Mouse (Mus musculus): ENCODE measurements around the gene Cemip.

DNA sequence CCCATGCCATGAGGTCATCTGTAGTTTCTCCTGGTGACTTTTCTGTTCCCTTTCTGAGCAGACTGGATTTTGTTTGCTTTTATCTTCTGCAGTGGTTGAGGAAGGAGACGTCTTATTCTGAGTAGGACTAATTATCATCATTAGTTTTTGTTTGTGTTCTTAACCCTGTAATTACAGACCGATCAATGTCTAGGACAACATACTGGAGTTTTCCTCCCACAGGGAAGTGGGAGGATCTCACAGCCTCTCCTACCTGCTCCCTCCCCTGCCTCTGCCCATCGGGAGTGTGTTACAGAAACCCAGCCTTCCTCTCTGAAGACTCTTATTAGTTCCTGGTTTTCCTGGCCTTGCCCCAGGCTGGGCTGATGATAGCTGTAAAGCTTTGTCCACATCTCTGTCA is 164.7 kb downstream of the Cemip start:
- TF ChIP-seq CTCF (IDR thresholded peaks at IDR 0.05; ENCODE audit: control insufficient read depth, insufficient read depth, insufficient read length) (no peak), USF1 (IDR thresholded peaks at IDR 0.05; ENCODE audit: low read depth) (no peak), MYOD1 (IDR thresholded peaks at IDR 0.05; ENCODE audit: control insufficient read depth, insufficient read length, low read depth) (no peak), CEBPB (IDR thresholded peaks at IDR 0.05; ENCODE audit: low read depth) (no peak), MYOG (IDR thresholded peaks at IDR 0.05; ENCODE audit: control insufficient read depth, extremely low read depth, insufficient read length) (no peak), MAX (IDR thresholded peaks at IDR 0.05) (no peak), FOSL1 (IDR thresholded peaks at IDR 0.05; ENCODE audit: insufficient read depth, low read length, poor library complexity, severe bottlenecking) (no peak)

All from C2C12 (cell line).